Mouse (Mus musculus) forebrain, embryonic 13.5 days (tissue): Measurements from ENCODE around the gene Krt32. TPM values are rescaled to one million over a fixed set of nuclear protein-coding genes. Genes with fewer than 3 reads are reported as not detected.

Experiments used
- ATAC-seq: fragments of 200-750 bp; cut with Nextera tagmentation; 2 replicates; pipeline ENCODE4 v1.8.0; 2017
- H3K27ac ChIP-seq: fragments of 300-500 bp; sonication (generic); 2 replicates; pipeline ENCODE4 v1.5.1; 2015; ENCODE audit warnings: inconsistent platforms, mild to moderate bottlenecking, moderate library complexity
- H3K27me3 ChIP-seq: fragments of 300-500 bp; sonication (generic); 2 replicates; pipeline ENCODE4 v1.6.1; 2015; ENCODE audit warnings: mild to moderate bottlenecking, inconsistent platforms
- H3K36me3 ChIP-seq: fragments of 300-500 bp; sonication (generic); 2 replicates; pipeline ENCODE4 v1.6.1; 2015; ENCODE audit warnings: mild to moderate bottlenecking, inconsistent platforms; ENCODE audit not compliant: poor library complexity, severe bottlenecking
- H3K4me1 ChIP-seq: fragments of 300-500 bp; sonication (generic); 2 replicates; pipeline ENCODE4 v1.6.1; 2015; ENCODE audit warnings: inconsistent platforms
- H3K4me2 ChIP-seq: fragments of 300-500 bp; sonication (generic); 2 replicates; pipeline ENCODE4 v1.6.1; 2015; ENCODE audit warnings: inconsistent platforms, mild to moderate bottlenecking, moderate library complexity
- H3K4me3 ChIP-seq: fragments of 300-500 bp; sonication (generic); 2 replicates; pipeline ENCODE4 v1.5.1; 2015; ENCODE audit warnings: mild to moderate bottlenecking, inconsistent platforms
- H3K9ac ChIP-seq: fragments of 300-500 bp; sonication (generic); 2 replicates; pipeline ENCODE4 v1.6.1; 2015; ENCODE audit warnings: mild to moderate bottlenecking, inconsistent platforms
- H3K9me3 ChIP-seq: fragments of 300-500 bp; sonication (generic); replicated peaks from 2 replicates; pipeline ENCODE4 v1.6.1; 2016; ENCODE audit warnings: inconsistent platforms
- WGBS: fragments of 180-500 bp; shearing (Covaris S2); methylation state at CpG from one replicate; pipeline ENCODE4 v1.1.7; 2015; 5-methylcytosine and 5-hydroxymethylcytosine counted together
- polyA plus RNA-seq: library from polyadenylated mRNA; unstranded; fragments of >200 nt; fragmentation: Nextera tagmentation; extraction: Ambion mirVana; gene quantifications from 2 replicates; pipeline ENCODE4 v1.2.1, GENCODE M21; 2015

Krt32 gene
- polyA plus RNA-seq, 1 experiment from 2014 or later, result not detected

DNA sequence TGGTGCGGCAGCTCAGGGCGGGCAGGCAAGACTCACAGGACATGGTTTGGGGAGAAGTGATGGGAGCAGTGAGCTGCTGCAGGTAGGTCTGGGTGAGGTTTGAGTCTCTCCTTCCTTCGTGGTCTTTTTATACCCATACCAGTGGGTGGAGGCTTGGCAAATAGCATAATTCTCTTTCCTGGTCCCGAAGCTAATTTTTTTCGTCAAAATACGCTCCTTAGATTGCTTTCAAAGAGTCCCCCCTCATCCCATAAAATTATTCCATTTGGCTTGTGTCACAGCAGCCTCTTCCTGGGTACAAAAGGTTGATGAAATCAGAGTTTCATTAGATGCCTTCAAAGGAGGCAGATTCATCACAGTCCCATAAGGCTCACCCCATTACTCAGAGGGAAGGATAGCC, 46.6 kb downstream of the Krt32 start, which contains the start of gene Krt34:
TSS of gene Krt34 (minus strand) at position 101 of the 400 bp plus-strand sequence.
- Histone ChIP-seq H3K9me3 (no peaks in the 10 kb centered on the region), H3K36me3 (no peaks in the 10 kb centered on the region), H3K4me2 (no peak within 1 kb of the TSS), H3K27ac (no peak within 1 kb of the TSS), H3K4me1 (no peaks in the 10 kb centered on the region), H3K9ac (no peak within 1 kb of the TSS), H3K4me3 (no peak within 1 kb of the TSS), H3K27me3 (no peaks in the 10 kb centered on the region)
- WGBS, result 89% methylated on average over 6 of the region's 6 CpGs
- ATAC-seq, result no peak

Other genes starting within 250 kb of the Krt32 start
- gene Krtap4-16, start 236.6 kb downstream of the Krt32 start, polyA plus RNA-seq, result not detected in 2 replicates
- gene Gm11568, start 230.3 kb downstream of the Krt32 start, polyA plus RNA-seq, result not detected in 2 replicates
- not detected in 2 replicates for gene Gm11559, start 223.8 kb downstream of the Krt32 start, polyA plus RNA-seq
- not detected in 2 replicates for gene Krtap9-1, start 214.8 kb downstream of the Krt32 start, polyA plus RNA-seq
- gene Gm11567, start 209.0 kb downstream of the Krt32 start, polyA plus RNA-seq, result not detected in 2 replicates
- gene Krtap31-1, start 180.3 kb downstream of the Krt32 start, polyA plus RNA-seq, result not detected in 2 replicates
- not detected in 2 replicates for gene Gm11565, start 173.5 kb downstream of the Krt32 start, polyA plus RNA-seq
- not detected in 2 replicates for gene Krtap31-2, start 151.9 kb downstream of the Krt32 start, polyA plus RNA-seq
- gene Krtap9-5, start 139.8 kb downstream of the Krt32 start, polyA plus RNA-seq, result not detected in 2 replicates
- not detected in 2 replicates for gene Krtap29-1, start 109.2 kb downstream of the Krt32 start, polyA plus RNA-seq
- gene Krtap16-1, start 101.6 kb downstream of the Krt32 start, polyA plus RNA-seq, result not detected in 2 replicates
- not detected in 2 replicates for gene Krtap17-1, start 94.2 kb downstream of the Krt32 start, polyA plus RNA-seq
- gene Krt33a, start 72.0 kb downstream of the Krt32 start, polyA plus RNA-seq, result not detected in 2 replicates
- not detected in 2 replicates for gene Krt33b, start 58.4 kb downstream of the Krt32 start, polyA plus RNA-seq
- not detected in 2 replicates for gene Krt34, start 46.7 kb downstream of the Krt32 start, polyA plus RNA-seq
- gene Krt31, start 37.7 kb downstream of the Krt32 start, polyA plus RNA-seq, result not detected in 2 replicates
- not detected in 2 replicates for gene Krt35, start 8.0 kb upstream of the Krt32 start, polyA plus RNA-seq
- not detected in 2 replicates for gene Krt36, start 17.4 kb upstream of the Krt32 start, polyA plus RNA-seq
- not detected in 2 replicates for gene Krt13, start 33.3 kb upstream of the Krt32 start, polyA plus RNA-seq
- 0.34 and 0.35 TPM in 2 replicates for gene Krt15, start 47.7 kb upstream of the Krt32 start, polyA plus RNA-seq
- 0.23 and 0.49 TPM in 2 replicates for gene Krt19, start 60.4 kb upstream of the Krt32 start, polyA plus RNA-seq
- not detected in 2 replicates for gene Krt9, start 105.0 kb upstream of the Krt32 start, polyA plus RNA-seq
- gene Krt14, start 119.3 kb upstream of the Krt32 start, polyA plus RNA-seq, result 0.13 and 0.38 TPM in 2 replicates
- gene Krt16, start 160.7 kb upstream of the Krt32 start, polyA plus RNA-seq, result not detected in 2 replicates
- gene Krt17, start 172.8 kb upstream of the Krt32 start, polyA plus RNA-seq, result 0.19 and 0.37 TPM in 2 replicates
- gene Krt42, start 181.6 kb upstream of the Krt32 start, polyA plus RNA-seq, result not detected in 2 replicates
- 1,595 and 1,677 TPM in 2 replicates for gene Eif1, start 231.7 kb upstream of the Krt32 start, polyA plus RNA-seq
- gene Gast, start 246.2 kb upstream of the Krt32 start, polyA plus RNA-seq, result 0.56 and 0.89 TPM in 2 replicates